Mouse (Mus musculus) erythroid progenitor cell, adult 5-6 weeks (primary cell): ENCODE measurements around the gene 9230104L09Rik. TPM values are rescaled to one million over a fixed set of nuclear protein-coding genes. Genes with fewer than 3 reads are reported as not detected.
A peak's percentile ranks its signal among the peaks of the same experiment; 100 is the strongest.

ENCODE experiments used
- ATAC-seq: replicated peaks from 2 replicates; pipeline ENCODE4 v1.8.0; 2016; ENCODE audit warnings: moderate number of reproducible peaks, mild to moderate bottlenecking, moderate TSS enrichment, inconsistent platforms; ENCODE audit not compliant: poor library complexity, low FRiP score, severe bottlenecking
- total RNA-seq, 2 experiments: library from RNA; stranded (forward) in 1 of 2; stranded (reverse) in 1 of 2; fragments of 150-400 nt in 1 of 2; fragments of 186-747, 209-891 nt in 1 of 2; gene quantifications; 2 replicates each; pipeline versions ENCODE4 v1.2.3 to v1.2.4; 2015 to 2017; ENCODE audit warnings: low replicate concordance in 2 of 2

Gene 9230104L09Rik
- total RNA-seq (2015; ENCODE audit: low replicate concordance) (not detected in 2 replicates), total RNA-seq (2017; ENCODE audit: low replicate concordance) (not detected in 2 replicates)

DNA sequence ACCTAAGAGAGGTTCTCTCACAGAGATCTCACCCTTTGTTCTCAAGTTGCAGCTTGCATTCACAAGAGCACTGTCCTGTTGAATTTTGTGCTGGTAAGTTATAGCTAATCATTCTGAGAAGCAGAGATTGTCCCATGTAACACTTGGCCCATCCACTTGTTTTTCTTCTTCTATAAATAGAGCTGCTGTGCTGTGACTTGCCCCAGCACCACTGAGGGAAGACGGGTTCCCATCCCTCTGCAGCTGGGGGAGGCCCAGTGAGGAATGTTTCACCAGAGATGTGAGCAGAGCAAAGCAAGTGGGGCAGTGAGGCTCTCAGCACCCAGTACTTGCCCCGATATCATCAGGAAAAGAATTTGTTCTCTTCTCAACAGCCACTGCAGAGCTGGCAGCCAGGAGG, at the start of gene 9230104L09Rik:
9230104L09Rik (minus strand) TSS at position 73 of the 400 bp plus-strand sequence.
- no peak for ATAC-seq

DNA sequence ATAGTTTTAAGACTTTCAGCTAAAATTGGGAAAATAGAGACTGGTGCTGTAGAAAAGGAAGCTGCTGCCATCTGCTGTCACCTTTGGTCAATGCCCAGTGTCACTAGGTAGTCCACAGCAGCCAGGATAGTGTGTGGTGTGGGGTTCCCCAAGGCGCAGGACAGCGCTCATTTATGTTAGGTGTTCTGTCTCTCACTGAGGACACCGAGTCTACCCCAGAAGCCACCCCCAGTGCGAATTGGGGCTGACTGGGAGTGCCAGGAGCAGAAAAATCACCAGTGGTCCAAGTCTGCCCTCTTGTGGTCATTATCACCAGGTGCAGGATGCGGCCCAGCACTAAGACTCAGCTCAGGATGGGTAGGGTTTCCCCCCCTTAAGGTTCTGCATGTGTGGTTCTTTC, 37.4 kb upstream of the 9230104L09Rik start:
- ATAC-seq = peak; percentile 73

DNA sequence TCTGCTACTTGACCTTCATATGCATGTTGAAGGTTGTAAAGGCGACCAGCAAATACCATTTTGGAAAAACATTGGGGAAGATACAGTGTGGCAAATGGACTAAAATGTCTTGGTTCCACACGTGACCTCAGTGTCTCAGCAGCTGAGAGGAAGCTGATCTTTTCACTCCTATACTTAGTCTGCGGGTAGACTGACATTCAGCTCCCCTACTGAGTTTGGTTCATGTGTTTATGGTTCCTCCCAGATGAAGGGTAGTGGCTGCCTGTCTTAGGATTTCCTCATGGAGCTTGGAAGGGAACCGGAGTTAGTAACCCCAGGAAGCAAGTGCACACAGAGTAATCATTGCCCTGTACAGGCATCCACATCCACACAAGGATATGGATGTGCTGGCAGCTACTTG, 35.5 kb upstream of the 9230104L09Rik start:
- no peak for ATAC-seq

DNA sequence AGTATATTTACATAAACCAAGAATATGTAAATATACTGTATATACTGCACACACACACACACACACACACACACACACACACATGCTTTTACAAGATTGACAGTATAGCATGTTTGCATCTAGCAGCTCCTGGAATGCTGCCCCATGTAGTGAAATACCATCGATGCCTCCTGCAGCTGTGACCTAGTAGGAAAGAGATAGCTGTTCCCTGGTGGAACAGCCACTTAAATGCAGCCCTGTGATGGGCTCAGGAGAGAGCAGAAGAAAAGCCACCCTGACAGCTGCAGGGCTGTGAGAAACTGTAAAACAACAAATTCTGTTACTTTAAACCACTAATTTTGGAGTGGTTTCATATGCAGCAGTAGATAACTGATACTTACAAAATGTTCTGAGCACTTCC, 31.4 kb upstream of the 9230104L09Rik start:
- ATAC-seq = no peak

DNA sequence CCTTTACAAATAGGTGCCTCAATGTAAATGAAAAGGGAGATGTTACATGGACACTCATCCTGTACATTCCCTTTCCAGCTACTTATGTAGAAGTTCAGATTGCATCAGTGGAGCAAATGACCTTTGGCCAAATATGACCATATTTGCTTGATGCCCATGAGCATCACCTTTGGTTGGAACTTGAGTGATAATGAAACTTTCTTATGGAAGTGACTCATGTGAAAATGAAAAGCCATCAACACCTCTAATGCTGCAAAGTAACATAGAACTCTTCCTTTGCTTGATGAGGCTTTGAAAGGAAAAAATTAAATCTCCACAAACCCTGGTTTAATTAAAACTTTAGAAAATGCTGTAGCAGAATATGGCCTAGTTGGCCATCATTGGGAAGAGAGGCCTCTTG, 28.3 kb upstream of the 9230104L09Rik start:
- ATAC-seq = no peak

DNA sequence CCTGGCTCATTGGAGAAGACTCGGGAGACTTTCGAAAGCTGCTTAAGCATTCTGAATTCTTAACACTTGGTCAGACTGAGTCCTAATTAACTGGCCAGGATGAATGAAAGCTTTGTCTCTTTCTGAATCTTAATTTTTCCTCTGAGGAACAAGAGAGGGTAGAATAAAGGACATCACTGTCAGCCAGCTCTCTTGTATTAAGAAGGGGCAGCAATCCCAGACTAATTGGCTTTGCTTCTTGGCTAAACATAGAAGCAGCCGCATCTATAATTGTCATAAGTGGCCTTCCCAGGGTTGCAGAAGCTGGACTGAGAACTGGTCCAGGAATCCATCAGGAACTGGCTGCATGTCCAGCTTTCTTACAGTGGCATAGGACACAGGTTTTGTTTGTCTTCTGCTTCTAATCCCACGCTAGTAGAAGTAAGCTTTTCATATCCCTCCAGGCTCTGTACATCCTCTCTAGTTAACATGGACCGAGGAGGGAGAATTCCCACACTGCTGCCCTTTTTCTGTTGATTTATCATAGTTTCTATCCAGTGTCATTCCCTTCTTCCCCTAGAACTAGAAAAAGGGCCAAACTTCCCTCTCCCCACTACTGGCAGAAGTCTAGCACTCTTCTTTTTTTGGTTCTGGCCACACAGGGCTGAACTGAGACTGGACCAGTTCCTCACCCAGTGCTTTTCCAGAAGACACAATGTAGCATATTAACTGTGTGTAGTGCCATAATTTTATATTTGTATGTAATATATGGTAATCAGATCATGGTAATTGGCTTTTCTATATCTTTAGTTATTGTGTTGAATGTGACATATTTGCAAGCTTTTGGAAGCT, 25.4 kb upstream of the 9230104L09Rik start:
- ATAC-seq = no peak

DNA sequence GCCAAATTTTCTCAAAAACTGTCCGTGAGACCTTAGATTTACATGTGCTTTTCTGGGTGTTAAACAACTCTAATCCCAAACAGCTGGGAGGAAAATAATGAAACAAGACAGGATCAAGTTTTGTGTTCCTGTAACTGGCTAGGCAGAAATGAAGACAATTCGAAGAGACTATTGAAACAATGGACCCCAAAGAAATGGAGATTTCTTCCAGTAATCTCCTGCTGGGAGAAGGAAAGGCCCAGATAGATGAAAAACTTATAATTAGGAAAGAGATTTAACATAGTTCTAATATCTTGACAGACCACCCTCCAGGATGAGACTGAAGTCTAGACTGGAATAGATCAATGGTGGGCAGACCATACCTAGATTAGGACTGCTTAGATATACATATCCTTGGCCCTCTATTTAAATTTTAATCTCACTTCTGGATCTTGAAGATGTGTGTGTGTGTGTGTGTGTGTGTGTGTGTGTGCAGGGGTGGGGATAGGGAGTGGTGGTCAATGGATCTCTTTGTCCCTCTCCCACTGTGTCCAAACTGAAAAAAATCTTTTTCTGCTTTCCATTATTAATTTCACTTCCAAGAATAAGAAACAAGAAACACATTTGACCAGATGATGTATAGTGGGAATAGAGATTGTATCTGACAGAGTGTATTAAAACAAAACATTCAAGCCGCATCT, 24.6 kb upstream of the 9230104L09Rik start:
- no peak for ATAC-seq

DNA sequence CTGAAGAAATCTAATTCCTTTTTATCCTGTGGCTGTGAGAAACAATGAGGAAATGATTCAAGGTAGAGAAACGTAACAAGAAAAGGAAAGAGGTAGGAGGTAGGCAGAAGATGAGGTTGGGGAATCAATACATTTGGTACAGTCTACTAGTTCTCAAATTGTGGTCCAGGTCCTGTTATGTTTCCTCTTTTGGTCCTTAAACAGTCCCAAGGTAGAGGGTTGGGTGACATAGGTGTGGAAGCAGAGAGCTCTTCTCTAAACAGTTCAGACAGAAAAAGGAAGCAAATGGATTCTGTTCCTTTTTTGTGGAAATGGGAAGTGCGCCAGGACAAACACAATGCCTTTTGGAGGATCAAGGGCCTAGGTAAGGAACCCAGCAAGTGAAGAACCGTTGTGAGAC, 24.0 kb upstream of the 9230104L09Rik start:
- no peak for ATAC-seq

DNA sequence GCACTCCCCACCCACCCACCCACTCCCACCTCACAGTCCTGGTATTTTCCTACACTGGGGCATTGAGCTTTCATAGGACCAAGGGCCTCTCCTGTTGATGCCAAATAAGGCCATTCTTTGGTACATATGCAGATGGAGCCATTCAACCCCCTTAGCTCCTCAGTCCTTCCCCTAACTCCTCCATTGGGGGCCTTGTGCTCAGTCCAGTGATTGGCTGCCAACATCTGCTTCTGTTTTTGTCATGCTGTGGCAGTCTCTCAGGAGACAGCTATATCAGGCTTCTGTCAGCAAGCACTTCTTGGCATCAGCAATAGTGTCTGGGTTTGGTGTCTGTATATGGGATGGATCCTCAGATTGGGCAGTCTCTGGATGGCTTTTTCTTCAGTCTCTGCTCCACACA, 19.9 kb upstream of the 9230104L09Rik start:
- no peak for ATAC-seq

DNA sequence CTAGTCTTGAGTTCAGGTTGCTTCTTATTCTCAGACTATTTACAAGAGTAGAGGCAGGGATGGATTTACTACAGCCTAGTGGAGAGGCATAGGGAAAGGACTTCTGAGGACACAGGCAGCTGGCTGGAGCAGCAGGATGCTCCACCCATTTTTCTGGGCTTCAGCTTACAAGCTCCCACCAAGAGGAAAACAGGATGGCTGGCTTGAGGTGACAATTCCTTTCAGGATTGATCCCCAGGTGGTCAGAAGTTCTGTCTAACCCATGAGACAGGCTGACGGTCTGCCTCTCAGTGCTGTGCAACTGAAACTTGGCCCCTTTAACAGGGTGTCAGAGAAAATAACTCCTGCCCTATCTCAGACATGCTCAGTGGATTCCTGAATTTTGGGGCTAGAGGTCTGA, 14.4 kb upstream of the 9230104L09Rik start:
- ATAC-seq = no peak

DNA sequence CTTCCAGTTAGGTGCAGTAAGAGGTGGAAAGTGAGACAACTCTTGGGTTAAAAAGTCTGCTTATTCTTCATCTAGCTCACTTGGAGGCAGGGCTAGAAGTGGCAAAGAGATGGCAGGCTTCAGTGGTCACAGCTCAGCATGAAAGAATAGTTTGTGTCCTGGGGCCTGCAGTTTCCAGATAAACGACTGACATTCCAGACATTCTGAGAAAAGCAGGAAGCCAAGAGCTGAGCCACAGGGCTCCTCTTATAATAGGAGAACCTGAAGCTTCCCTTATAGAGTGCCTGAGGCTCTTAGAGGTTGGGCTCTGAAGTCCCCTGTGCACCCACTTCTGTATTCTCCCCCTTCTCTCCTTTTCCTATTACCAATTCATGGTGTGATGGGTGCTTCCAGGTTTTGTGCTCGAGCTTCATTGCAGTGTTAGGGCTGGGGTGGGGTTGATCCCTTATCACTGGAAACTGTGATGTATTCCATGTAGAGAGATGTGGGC, 13.8 kb upstream of the 9230104L09Rik start:
- ATAC-seq = no peak

DNA sequence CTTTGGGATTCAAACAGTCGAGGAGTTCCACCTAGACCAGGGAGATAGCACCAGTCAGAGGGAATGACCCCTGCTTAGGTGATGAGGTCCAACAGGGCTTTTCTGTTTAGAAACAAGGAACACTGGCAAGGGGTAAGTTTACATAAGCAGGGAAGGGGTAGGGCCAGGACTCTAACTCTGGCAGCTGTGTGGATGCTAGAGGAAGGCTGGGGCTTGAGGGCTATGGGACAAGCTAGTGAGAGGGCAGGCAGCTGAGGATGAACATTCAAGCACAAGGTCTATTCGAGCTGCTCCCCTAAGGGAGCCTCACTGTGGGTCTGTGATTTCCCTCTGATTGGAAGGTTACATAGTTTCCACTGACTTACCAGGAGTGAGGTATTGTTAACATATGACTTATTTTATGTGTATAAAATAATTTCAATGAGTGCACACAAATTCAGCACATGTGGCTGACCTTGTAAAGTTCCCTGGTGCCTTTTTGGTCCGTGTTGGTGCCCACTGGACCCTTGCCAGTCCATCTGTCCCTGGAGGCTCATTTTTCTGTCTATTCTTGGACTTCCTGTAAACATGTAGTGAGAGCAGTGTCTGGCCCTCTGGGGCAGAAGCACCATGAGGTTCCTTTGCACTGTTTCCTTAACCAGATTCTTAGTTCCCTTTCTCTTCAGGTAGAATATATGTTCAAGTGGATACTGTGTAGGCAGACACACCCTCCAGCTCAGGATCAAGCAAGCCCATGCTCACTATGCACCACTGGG, 12.4 kb upstream of the 9230104L09Rik start:
- ATAC-seq = no peak

DNA sequence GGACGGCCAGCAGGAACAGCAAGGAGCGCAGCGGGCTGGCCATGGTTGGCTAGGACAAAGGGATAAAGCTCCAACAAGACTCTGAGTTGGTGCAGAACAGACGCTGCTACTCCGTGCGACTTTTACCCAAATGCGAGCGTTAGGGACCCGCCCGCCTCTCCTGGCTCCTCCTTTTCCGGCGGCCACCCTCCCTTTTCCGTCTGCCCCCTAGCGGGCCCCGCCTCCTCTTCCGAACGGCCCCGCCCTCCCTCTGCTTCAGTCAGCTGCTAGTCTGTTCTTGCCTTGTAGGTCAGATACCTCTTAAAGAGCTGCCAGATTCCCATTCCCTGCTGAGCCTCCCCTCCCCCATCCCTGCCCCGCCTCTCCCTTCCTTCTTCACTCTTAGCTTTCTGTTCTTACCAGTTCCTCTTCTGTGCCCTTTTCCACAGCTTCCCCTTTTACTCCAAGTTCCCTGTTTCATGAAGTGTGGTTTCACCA, 10.5 kb upstream of the 9230104L09Rik start, which contains the start of gene Cst3:
Cst3 (minus strand) TSS at position 358 of the 477 bp plus-strand sequence.
- peak; percentile 90 for ATAC-seq

DNA sequence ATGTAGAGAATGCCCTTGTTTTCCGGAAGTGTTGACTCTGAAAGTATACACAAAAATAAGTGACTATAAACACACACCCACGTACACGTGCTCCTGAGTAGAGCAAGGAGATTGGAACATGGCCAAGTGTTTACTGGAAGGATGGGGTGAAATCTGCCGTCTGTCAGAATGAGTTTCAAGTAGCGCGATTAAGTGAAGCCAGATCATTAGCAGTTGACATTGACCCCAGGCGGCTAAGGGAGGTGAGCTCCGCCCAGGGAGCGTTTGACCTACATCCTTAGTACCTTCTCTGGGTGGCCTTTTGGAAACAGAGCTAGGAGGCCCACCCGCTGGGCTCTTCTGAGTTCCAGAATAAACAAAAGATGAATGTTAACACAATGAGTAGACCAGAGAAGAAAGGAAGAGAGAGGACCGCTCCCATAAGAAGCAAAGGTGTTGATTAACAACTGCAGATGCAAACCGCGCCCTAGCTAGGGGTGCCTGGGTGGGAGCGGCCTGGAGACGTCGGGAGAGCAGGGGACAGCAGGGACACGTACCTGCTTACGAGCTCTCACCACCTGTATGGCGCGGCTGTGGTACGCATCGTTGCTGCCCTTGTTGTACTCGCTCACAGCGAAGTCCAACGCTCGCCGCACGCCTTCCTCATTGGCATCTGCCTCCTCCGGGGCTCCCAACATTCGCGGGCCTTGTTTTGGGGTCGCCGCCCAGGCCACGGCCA, 9.9 kb upstream of the 9230104L09Rik start:
- peak; percentile 53 for ATAC-seq

DNA sequence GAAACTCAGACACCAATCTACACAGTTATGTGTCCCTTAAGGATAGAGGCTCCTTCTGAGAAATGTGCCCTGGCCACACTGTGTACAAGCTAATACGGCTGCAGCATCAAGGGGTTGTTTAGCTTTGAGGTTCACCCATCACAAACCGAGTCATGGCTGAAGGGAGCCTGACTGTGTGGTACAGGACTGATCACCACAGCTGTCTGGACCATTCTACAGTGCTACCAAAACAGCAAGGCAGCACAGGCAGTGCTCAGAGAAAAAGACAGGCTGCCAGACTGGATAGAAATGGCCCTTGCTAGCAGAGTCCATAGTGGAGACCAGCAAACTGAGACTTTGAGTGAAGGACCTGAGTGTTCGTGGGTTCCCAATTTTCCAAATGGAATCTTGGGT, 9.4 kb upstream of the 9230104L09Rik start:
- no peak for ATAC-seq

DNA sequence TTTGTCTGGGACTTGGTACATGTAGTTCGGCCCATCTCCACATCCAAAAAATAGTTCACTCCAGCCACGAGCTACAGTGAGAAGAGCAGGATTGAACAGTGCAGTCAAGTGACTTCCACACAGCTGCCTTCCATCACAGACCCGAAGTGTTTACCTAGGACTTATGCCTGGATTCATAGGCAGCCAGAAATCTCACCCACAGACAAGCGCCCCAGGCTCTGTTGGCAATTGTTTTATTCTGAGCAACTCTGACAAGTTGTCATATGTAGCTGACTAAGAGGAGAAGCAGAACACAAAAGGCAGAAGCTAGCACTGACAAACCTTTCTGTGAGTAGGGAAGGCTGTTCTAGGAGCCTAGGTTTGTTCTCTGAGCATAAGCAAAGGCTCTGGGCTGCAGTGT, 8.0 kb upstream of the 9230104L09Rik start:
- ATAC-seq = no peak

DNA sequence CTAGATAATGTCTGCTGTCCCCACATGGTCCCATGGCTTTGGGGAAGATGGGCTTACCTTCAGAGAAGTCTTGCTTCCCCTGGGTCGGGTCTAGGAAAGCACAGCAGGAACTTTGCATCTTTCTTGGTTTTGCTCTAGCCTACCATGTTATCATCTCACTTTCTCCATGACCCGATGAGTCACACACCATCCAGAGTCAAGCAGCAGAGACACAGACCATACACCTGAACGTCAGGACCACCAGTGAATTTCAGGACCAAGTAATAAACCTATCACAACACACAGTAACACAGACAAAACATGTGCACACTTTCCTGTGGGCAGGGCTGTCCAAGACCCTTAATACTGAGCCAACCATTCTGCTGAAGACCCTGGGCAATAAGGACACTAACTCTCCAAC, 5.7 kb upstream of the 9230104L09Rik start:
- ATAC-seq = no peak

DNA sequence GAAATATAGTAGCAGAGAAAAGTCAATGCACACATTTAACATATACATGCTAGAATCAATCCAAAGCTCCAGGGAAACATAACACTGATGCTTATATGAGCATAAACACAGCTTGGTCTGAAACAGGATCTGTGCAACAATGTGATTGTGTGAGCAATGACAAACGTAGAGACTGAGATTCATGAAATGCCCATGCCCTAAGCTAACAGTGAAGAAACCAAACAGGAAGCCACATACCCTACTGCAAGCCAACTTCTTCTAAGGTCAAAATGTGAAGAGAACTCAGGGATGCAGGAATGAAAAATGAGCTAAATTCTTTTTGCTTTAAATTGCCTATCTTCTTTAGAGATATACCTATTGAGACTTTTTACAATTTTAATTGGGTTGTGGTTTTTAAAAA, 4.1 kb upstream of the 9230104L09Rik start:
- ATAC-seq = no peak

DNA sequence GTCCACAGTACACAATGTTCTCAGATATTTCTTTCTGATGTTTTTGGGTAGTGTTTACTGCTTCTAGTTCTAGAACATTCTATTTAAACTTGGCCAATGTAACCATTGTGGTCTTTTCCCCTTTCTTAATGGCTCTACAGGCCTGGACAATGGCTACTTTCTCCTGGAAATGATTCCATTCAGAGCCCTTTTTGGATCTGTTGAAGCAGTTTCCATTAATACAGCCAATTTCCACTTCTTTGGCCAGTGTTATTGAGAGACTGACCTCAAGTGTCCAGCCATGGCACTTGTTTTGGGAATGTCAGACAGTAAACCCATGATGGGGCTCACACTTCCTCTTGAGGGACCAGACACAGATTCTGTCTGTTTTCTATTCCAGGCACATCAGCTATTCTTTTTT, 3.1 kb downstream of the 9230104L09Rik start:
- ATAC-seq = no peak

DNA sequence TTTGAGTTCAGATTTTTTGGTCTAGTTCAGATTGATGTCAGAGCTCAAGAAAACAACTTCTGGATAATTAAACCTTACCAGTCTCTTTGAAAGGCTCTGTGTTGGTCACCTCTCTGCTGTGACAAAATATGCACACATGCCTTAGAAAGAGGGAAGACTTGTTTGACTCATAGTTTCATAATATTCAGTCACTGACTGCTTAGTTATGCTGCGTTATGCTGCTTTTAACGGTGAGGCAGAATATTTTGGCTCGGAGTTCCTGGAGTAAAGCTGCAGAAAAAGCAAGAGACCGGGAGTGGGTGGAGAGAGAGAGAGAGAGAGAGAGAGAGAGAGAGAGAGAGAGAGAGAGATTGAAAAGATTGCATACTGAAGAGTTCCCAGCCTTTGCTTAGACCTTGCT, 3.8 kb downstream of the 9230104L09Rik start:
- no peak for ATAC-seq
